Mouse (Mus musculus) heart, adult 2 months (tissue): ENCODE results near the gene Gadl1.

Source experiments
- CTCF ChIP-seq: fragments of 200-600 bp; IDR thresholded peaks from 2 replicates; pipeline ENCODE4 v1.8.1; 2022; ENCODE audit warnings: antibody characterized with exemption, mild to moderate bottlenecking, moderate library complexity
- EP300 ChIP-seq: fragments of 200-500 bp; IDR thresholded peaks from 2 replicates; pipeline ENCODE4 v1.6.1; 2011; ENCODE audit warnings: low read depth, low read length, control low read depth; ENCODE audit not compliant: insufficient read depth
- POLR2A ChIP-seq: fragments of 200-500 bp; IDR thresholded peaks from 2 replicates; pipeline ENCODE4 v1.6.1; 2011; ENCODE audit warnings: mild to moderate bottlenecking, low read depth, low read length, control low read depth; ENCODE audit not compliant: insufficient read depth

GRCm38 (mm10) chr9:115966746-115967145 lies 57.5 kb downstream of the Gadl1 start:
- TF ChIP-seq CTCF (no peak), EP300 (no peak), POLR2A (no peak)
